Mouse (Mus musculus) MEL (cell line): Measurements from ENCODE around the gene Scn4a.
A peak's percentile ranks its signal among the peaks of the same experiment; 100 is the strongest.

ENCODE experiments used
- CTCF ChIP-seq, 3 experiments: IDR thresholded peaks in 2 of 3; conservative IDR thresholded peaks in 1 of 3; 2 replicates each; pipeline ENCODE4 v1.5.1; 2011 to 2012; ENCODE audit warnings: low read length in 3 of 3, low read depth in 2 of 3, mild to moderate bottlenecking in 2 of 3, improper control_type of control experiment in 1 of 3, inconsistent platforms in 1 of 3, mixed read lengths in 1 of 3, moderate library complexity in 1 of 3; ENCODE audit not compliant: control insufficient read depth in 1 of 3, insufficient read depth in 1 of 3, poor library complexity in 1 of 3, severe bottlenecking in 1 of 3
- EP300 ChIP-seq, 2 experiments: IDR thresholded peaks; 2 replicates each; pipeline ENCODE4 v1.6.1; 2011; ENCODE audit warnings: improper control_type of control experiment in 2 of 2, low read length in 2 of 2, low read depth in 1 of 2, mild to moderate bottlenecking in 1 of 2
- JUND ChIP-seq: IDR thresholded peaks from 2 replicates; pipeline ENCODE4 v1.6.1; 2011; ENCODE audit warnings: low read depth, mild to moderate bottlenecking, improper control_type of control experiment, low read length
- MAFK ChIP-seq: IDR thresholded peaks from 2 replicates; pipeline ENCODE4 v1.6.1; 2011; ENCODE audit warnings: low read depth, mild to moderate bottlenecking, low read length, improper control_type of control experiment, borderline replicate concordance
- POLR2A ChIP-seq, 2 experiments: IDR thresholded peaks; 2 replicates each; pipeline ENCODE4 v1.6.1; 2011 to 2012; ENCODE audit warnings: low read length in 2 of 2, mild to moderate bottlenecking in 2 of 2, control low read depth in 1 of 2, improper control_type of control experiment in 1 of 2, low read depth in 1 of 2, moderate library complexity in 1 of 2; ENCODE audit not compliant: control insufficient read depth in 1 of 2, insufficient read depth in 1 of 2, poor library complexity in 1 of 2
- RCOR1 ChIP-seq: IDR thresholded peaks from 2 replicates; pipeline ENCODE4 v1.6.1; 2012; ENCODE audit warnings: low read depth, mild to moderate bottlenecking, inconsistent platforms, low read length, improper control_type of control experiment
- UBTF ChIP-seq: IDR thresholded peaks from 2 replicates; pipeline ENCODE4 v1.6.1; 2012; ENCODE audit warnings: low read depth, mild to moderate bottlenecking, inconsistent platforms, low read length, improper control_type of control experiment, moderate library complexity, borderline replicate concordance; ENCODE audit not compliant: insufficient read depth

GRCm38 (mm10) chr11:106329682-106330081, 23.4 kb downstream of the Scn4a start:
- TF ChIP-seq MAFK, result no peak
- no peak for TF ChIP-seq RCOR1
- TF ChIP-seq EP300 (IDR thresholded peaks at IDR 0.05; ENCODE audit: low read depth in 1 of 2, low read length in 2 of 2), result no peak
- no peak for TF ChIP-seq UBTF
- no peak for TF ChIP-seq POLR2A (IDR thresholded peaks at IDR 0.05; ENCODE audit: control insufficient read depth in 1 of 2, insufficient read depth in 1 of 2, low read depth in 1 of 2, low read length in 2 of 2, poor library complexity in 1 of 2)
- TF ChIP-seq CTCF (IDR thresholded peaks at IDR 0.05 in 2 of 3, conservative IDR thresholded peaks at IDR 0.05 in 1 of 3; ENCODE audit: control insufficient read depth in 1 of 3, insufficient read depth in 1 of 3, low read depth in 2 of 3, low read length in 3 of 3, poor library complexity in 1 of 3, severe bottlenecking in 1 of 3), result peak; percentile 35 to 99 (median 45)
- no peak for TF ChIP-seq JUND
